Mouse (Mus musculus) adrenal gland (tissue): ENCODE measurements at regions not wholly inside any gene's neighbourhood (a gene's known extent, or its start where the extent isn't known, plus 50 kb on each side); places are given as distances from the start of the nearest gene placed in this dataset.
"Not testable (repeated sequence)": the region's sequence is repeated elsewhere in the genome, so short reads cannot be mapped to it uniquely, and the experiment has no call there.

ENCODE experiments used
- intact Hi-C: fragments of 180-260 bp; cut with DNase I; formaldehyde crosslinking; loops from one replicate; pipeline ENCODE4 v1.15.1; 2025

DNA sequence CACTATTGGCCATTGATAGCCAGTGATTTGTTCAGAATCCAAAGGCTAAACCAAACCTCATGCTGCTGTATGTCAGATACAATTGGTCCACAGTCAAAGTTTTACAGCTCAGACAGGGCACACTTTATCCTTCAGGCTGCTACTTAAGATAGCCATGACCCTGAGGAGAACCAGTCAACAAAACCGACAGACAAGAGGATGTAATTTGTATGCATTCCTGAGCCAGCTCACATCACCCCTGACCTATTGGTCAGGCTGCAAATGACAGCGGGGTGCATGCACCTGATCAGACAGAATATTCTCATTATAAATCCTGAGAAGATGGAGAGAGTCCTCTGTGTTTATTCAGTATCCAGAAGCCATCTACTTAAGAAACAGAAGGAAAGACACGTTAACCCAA is 315.5 kb upstream of the Pou3f2 start:
- intact Hi-C loops, result no loop called here

DNA sequence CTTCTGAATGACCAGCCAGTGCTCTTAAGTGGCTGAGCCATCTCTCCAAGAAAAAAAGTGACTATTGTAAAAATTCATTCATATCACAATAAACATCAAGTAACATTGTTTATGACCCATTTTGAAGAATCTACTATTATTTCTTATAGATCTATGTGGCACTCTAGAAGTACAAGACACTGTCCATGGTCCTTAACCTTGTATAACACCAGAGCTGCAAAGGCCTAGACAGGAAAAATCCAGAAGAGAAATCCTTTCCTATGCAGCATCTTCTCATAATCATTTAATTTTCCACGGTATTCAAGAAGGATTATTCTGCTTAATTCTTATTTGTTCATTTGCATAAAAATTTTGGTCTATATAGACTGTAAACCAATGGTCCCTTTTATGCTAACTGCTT is 304.7 kb upstream of the Pou3f2 start:
- intact Hi-C loops, result no loop called here

DNA sequence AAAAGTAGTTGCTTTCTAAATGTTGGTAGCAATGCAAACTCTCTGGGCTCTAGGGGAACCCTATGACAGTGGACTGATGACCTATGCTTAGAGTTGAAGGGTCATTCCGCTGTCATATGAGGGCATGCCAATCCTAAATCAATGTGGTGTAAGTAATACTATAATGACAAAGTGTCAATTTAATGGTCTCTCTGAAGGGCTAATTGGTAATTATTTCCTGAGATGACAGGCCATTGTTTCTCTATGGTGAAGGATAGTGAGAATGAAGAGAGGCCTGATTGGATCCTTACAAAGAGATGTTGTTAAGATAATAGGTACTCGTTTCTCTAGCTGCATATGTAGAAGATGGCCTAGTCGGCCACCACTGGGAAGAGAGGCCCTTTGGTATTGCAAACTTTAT is 299.7 kb upstream of the Pou3f2 start:
- intact Hi-C loops, result no loop called here

DNA sequence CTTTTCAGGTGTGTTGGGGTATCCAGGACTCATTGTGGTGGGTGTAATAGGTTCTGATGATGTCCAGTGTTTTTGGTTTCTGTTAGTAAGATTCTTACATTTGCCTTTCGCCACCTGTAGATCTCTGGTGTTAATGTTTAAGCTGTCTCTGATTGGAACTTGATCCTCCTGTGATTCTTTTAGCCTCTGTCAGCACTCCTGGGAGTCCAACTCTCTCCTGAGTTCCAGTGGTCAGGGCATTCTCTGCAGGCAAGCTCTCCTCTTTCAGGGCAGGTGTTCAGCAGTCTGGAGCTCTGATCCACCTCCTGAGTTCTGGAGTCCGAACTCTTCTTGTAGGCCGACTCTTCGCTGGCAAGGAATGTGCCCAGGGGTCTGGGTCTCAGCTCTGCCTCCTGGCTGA is 274.9 kb upstream of the Pou3f2 start:
- intact Hi-C loops, result not testable (repeated sequence)
